Mouse (Mus musculus) neutrophil, adult 59 days (primary cell): ENCODE results near the gene Polr1c. TPM values are rescaled to one million over a fixed set of nuclear protein-coding genes. Genes with fewer than 3 reads are reported as not detected.

ENCODE experiments used
- total RNA-seq, 2 experiments: library from RNA; stranded (reverse); gene quantifications; 1 replicate in 1 of 2; 2 replicates in 1 of 2; pipeline ENCODE4 v1.2.4; 2023

Polr1c gene
- 10 to 100 TPM; 20.6 to 23.0 TPM for total RNA-seq

DNA sequence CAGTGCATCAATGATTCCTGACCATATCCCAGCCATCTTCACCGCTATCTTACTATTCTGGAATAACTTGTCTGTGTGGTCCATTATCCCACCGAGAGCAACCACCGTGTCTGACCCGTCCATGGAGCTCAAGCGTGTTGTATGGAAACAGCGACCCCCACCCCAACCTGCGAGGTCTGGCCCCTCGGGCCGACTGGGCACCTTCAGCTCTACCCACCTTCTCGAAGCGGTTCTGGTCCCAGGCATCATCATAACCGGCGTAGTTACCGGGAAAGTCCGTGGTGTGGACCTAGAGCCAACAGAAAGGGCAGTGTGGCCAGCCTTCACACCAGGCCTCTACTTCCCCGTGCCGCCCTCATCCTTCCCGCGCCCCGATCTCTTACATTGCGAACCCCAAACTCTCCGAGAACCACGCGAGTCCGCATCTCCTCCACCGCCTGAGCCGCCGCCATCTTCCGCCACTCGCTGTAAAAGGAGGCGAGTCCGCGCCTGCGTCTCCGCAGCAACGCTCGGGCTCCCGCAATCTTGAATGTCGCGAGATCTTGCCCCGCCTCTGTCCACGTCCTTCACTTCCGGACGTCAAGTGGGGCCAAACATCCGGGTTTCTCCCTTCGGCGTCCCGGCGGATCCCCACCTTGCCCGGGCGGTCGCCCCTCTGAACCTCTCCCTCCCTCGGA is at the start of gene Polr1c, which contains the start of gene Yipf3:
Gene Polr1c (minus strand): TSS at position 543 of the 677 bp plus-strand sequence.
Gene Yipf3 (plus strand): TSS at position 569 of the 677 bp plus-strand sequence.

GRCm38 (mm10) chr17:46282483-46283123 is 34.7 kb upstream of the Polr1c start, which contains the start of gene Tjap1:
TSS of gene Tjap1 (minus strand) at chr17:46283026.

DNA sequence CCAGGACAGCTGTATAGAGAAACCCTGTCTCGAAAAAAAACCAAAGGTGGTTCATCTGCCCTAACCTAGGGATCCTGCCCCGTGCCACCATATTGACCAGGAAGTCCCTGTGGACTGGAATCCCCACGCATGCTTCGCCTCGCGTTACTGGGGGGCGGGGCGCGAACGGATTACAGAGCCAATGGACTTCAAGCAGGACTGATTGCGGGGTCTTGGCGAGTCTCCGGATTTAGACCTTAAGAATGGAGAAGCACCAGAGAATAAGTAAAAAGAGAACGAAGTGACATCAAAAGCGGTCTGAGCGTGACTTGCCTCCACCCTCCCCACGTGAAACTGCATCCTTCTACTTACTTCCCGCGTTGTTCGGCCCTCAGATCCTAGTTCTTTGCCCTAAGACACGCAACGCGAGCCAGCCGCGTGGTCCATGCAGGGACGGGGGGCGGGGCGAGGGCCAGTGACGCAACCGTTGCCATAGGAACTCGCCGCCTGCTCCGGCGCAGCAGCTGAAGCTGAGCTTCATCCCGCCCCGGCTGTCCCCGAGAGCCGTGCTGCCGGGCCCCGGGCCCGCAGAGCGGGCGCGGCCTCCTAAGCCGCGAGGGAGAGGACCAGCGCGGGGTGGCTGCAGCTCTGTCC is 5.7 kb upstream of the Polr1c start, which contains the start of gene Lrrc73:
Gene Lrrc73 (plus strand): TSS at position 80 of the 633 bp plus-strand sequence.

DNA sequence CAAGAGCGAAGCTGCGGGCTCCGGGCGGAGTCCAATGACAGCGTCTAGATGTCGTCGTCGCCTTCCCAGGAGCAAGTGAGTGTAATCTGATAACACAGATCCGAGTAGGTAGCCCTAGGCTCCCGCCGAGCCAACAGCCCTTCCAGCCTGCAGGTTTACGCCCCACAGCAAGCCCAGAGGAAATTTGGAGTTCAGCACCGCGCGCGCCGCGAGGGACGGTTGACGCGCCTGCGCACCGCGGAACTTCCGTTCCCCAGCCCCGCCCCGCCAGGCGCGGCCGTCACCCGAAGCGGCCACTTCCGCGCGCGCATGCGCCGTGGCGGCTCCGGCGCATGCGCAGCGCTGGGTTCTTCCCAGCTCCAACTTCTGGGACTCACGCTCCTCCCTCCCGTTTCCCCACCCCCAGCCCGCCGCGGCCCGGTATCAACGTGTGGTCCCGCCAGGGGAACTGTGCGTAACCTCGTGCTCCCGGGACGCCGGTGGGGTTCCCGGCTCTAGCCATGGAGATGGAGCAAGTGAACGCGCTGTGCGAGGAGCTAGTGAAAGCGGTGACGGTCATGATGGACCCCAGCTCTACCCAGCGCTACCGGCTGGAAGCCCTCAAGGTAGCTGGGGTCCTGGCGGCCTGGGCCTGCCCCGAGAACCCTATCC is 45.3 kb downstream of the Polr1c start, which contains the start of the genes Polh and Xpo5:
Gene Polh (minus strand): TSS at position 225 of the 651 bp plus-strand sequence.
Gene Xpo5 (plus strand): TSS at position 362 of the 651 bp plus-strand sequence.

Other genes with a start within 250 kb of the Polr1c start
- 10 to 100 TPM; 37.8 to 39.6 TPM for gene Vegfa, start 215.7 kb downstream of the Polr1c start, total RNA-seq
- 10 to 100 TPM; 23.0 to 23.2 TPM for gene Mrps18a, start 137.1 kb downstream of the Polr1c start, total RNA-seq
- gene Rsph9, start 103.8 kb downstream of the Polr1c start, total RNA-seq, result 1 to 10 TPM in 1 of 2 experiments, under 1 TPM in 1; 0.62 to 1.3 TPM
- gene Mad2l1bp, start 94.5 kb downstream of the Polr1c start, total RNA-seq, result 10 to 100 TPM; 17.5 to 21.9 TPM
- gene Gtpbp2, start 87.0 kb downstream of the Polr1c start, total RNA-seq, result 100 to 1,000 TPM; 124 to 126 TPM
- 10 to 100 TPM; 18.3 to 20.1 TPM for gene Polh, start 45.4 kb downstream of the Polr1c start, total RNA-seq
- 10 to 100 TPM; 21.3 to 22.6 TPM for gene Xpo5, start 45.3 kb downstream of the Polr1c start, total RNA-seq
- gene Yipf3, start within 50 bp of the Polr1c start, total RNA-seq, result 10 to 100 TPM; 86.2 to 94.1 TPM
- gene Lrrc73, start 5.5 kb upstream of the Polr1c start, total RNA-seq, result 1 to 10 TPM; 1.0 to 1.2 TPM
- 10 to 100 TPM; 23.3 to 27.7 TPM for gene Tjap1, start 35.0 kb upstream of the Polr1c start, total RNA-seq
- not detected for gene Dlk2, start 49.4 kb upstream of the Polr1c start, total RNA-seq
- 1 to 10 TPM; 5.3 to 5.9 TPM for gene Abcc10, start 80.3 kb upstream of the Polr1c start, total RNA-seq
- 1 to 10 TPM; 5.0 to 9.9 TPM for gene Zfp318, start 135.7 kb upstream of the Polr1c start, total RNA-seq
- gene Crip3, start 180.9 kb upstream of the Polr1c start, total RNA-seq, result not detected
- gene Slc22a7, start 190.4 kb upstream of the Polr1c start, total RNA-seq, result not detected
- not detected for gene Ttbk1, start 239.6 kb upstream of the Polr1c start, total RNA-seq
- gene Dnph1, start 248.7 kb upstream of the Polr1c start, total RNA-seq, result 1 to 10 TPM; 3.7 to 5.4 TPM